Mouse (Mus musculus) layer of hippocampus, postnatal 36 days (tissue): Measurements from ENCODE around the gene Nox3. TPM values are rescaled to one million over a fixed set of nuclear protein-coding genes. Genes with fewer than 3 reads are reported as not detected.

Experiments used
- DNase-seq, 2 experiments: peaks; one replicate each; pipeline ENCODE4 v3.0.0; 2022
- total RNA-seq, 2 experiments: library from RNA; stranded (reverse); gene quantifications; 2 replicates each; pipeline ENCODE4 v1.2.3; 2021

Gene Nox3
- total RNA-seq, 2 experiments from 2014 or later, result not detected

DNA sequence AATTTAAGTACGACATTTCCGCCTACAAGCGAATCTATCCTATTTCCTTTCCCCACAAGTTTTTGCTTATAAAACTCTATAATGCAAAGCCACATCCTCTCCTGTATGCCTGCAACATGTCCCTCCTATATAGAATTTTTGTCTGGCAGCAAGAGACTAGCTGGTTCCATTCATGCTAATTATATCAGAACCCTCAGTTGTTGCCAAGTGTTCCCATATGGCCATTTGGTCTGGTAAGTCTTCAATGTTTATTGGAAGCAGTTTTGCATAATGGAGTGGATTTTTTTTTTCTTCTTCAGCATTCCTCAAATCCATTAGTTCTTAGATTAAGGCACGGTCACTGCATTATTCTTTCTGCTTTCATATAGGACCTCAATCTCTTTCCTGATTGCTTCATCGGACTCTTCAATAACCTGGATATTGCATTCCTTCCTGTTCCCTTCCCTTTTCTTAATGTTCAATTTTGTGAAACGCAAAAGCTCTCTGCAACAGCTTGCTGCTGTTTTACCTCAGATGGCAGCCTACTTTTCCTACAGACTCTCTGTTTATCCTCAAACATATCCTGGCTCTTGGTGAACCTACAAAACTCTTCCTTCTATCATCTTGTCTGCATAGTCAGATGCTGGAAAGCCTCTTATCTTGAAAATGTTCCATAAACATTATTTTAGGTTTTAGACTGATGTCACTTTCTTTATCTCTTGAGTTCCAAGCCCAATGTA, 92.9 kb downstream of the Nox3 start:
- no peak for DNase-seq

GRCm38 (mm10) chr17:3598393-3598792, 97.7 kb downstream of the Nox3 start:
- DNase-seq, result no peak

DNA sequence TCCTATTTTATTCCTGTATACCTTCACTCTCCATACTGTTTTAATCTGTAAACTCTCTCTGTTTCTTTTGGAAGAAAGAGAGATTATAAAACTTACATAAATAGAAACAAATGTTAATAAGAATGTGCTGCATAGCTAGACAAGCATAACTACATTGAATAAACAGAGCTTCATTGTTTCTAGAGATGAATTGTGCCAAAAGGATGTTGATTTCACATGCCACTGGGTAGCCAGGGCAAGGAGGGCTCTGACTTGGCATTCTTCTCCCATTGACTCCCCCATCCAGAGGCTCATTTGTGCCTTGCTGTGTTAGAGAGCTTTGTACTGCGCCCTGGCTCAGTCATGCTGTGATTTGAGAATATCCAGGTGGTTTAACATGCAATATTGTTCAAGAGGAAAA, 98.2 kb downstream of the Nox3 start:
- DNase-seq, result no peak

DNA sequence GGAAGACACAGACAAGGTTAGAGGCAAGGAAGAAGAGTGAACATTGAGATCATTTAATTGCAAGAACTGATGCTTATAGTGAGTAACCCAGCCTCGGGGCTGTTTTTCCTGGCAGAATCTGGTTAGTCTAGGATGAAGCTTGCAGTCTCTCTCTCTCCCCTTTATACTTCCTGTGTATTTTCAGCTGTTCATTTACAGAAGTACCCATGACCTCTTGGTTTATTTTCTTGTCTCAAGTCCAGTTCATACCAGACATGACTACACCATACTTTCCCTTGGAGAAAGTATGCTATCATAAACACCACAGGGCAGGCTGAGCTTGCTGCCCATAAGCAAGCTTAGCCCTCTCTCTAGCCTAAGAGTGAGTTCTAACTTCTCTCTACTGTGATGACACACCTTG, 98.9 kb downstream of the Nox3 start:
- no peak for DNase-seq

Other genes with a start within 250 kb of the Nox3 start
- gene Cldn20, start 163.7 kb downstream of the Nox3 start, total RNA-seq, result under 1 TPM in 1 of 2 experiments, not detected in 1; 0.77 TPM
- gene Tfb1m, start 138.5 kb downstream of the Nox3 start, total RNA-seq, result 1 to 10 TPM; 5.9 TPM